Mouse (Mus musculus) bone marrow macrophage, adult 2 months (primary cell): ENCODE measurements at regions not wholly inside any gene's neighbourhood (a gene's known extent, or its start where the extent isn't known, plus 50 kb on each side); places are given as distances from the start of the nearest gene placed in this dataset.

ENCODE experiments used
- CTCF ChIP-seq: IDR thresholded peaks from 2 replicates; pipeline ENCODE4 v1.5.1; 2012; ENCODE audit warnings: low read depth, mild to moderate bottlenecking, low read length, moderate library complexity
- POLR2A ChIP-seq: IDR thresholded peaks from 2 replicates; pipeline ENCODE4 v1.6.1; 2012; ENCODE audit warnings: mild to moderate bottlenecking, low read depth, low read length, borderline replicate concordance

- no peak for TF ChIP-seq CTCF
- no peak for TF ChIP-seq POLR2A
Measured at GRCm38 (mm10) chr2:61309219-61309618, 269.2 kb upstream of the Tank start.
